Mouse (Mus musculus) stomach, embryonic 16.5 days (tissue): Measurements from ENCODE around the gene Gm9844. TPM values are rescaled to one million over a fixed set of nuclear protein-coding genes. Genes with fewer than 3 reads are reported as not detected.
"Not testable (repeated sequence)": the region's sequence is repeated elsewhere in the genome, so short reads cannot be mapped to it uniquely, and the experiment has no call there.

Experiments
- ATAC-seq: fragments of 200-750 bp; cut with Nextera tagmentation; 2 replicates; pipeline ENCODE4 v1.8.0; 2017; ENCODE audit warnings: moderate number of reproducible peaks, moderate TSS enrichment; ENCODE audit not compliant: insufficient read depth, low FRiP score
- H3K27ac ChIP-seq: fragments of 300-500 bp; sonication (generic); 2 replicates; pipeline ENCODE4 v1.5.1; 2014; ENCODE audit warnings: low read length
- H3K27me3 ChIP-seq: fragments of 300-500 bp; sonication (generic); 2 replicates; pipeline ENCODE4 v1.6.1; 2014; ENCODE audit warnings: low read length, control low read depth, mixed read lengths; ENCODE audit not compliant: control insufficient read depth, insufficient read depth
- H3K36me3 ChIP-seq: fragments of 300-500 bp; sonication (generic); 2 replicates; pipeline ENCODE4 v1.6.1; 2014; ENCODE audit warnings: low read length; ENCODE audit not compliant: control insufficient read depth, insufficient read depth
- H3K4me1 ChIP-seq: fragments of 300-500 bp; sonication (generic); 2 replicates; pipeline ENCODE4 v1.6.1; 2014; ENCODE audit warnings: low read length, control low read depth, mixed read lengths; ENCODE audit not compliant: control insufficient read depth, insufficient read depth
- H3K4me2 ChIP-seq: fragments of 300-500 bp; sonication (generic); 2 replicates; pipeline ENCODE4 v1.6.1; 2014; ENCODE audit warnings: low read depth, low read length, mixed read lengths
- H3K4me3 ChIP-seq: fragments of 300-500 bp; sonication (generic); replicated peaks from 2 replicates; pipeline ENCODE4 v1.5.1; 2014; ENCODE audit warnings: mild to moderate bottlenecking, low read length
- H3K9ac ChIP-seq: fragments of 300-500 bp; sonication (generic); 2 replicates; pipeline ENCODE4 v1.6.1; 2014; ENCODE audit warnings: low read length
- H3K9me3 ChIP-seq: fragments of 300-500 bp; sonication (generic); replicated peaks from 2 replicates; pipeline ENCODE4 v1.6.1; 2016; ENCODE audit warnings: low read length, control low read depth; ENCODE audit not compliant: control insufficient read depth
- WGBS: fragments of 180-500 bp; shearing (Covaris S2); extraction: QIAGEN DNeasy Blood & Tissue Kit; methylation state at CpG from one replicate; pipeline ENCODE4 v1.1.7; 2014; 5-methylcytosine and 5-hydroxymethylcytosine counted together
- polyA plus RNA-seq: library from polyadenylated mRNA; unstranded; fragments of >200 nt; fragmentation: Nextera tagmentation; extraction: Ambion mirVana; gene quantifications from 2 replicates; pipeline ENCODE4 v1.2.1, GENCODE M21; 2015

The Gm9844 gene
- polyA plus RNA-seq, 1 experiment from 2014 or later, result 11.4 TPM

- 85% methylated on average over 9 of the region's 9 CpGs for WGBS
Observed at GRCm38 (mm10) chr7:24845181-24845580, 16.8 kb upstream of the Gm9844 start.

GRCm38 (mm10) chr7:24845713-24846112 lies 16.3 kb upstream of the Gm9844 start:
- Histone ChIP-seq H3K36me3 (no peaks in the 10 kb centered on the region), H3K27me3 (no peaks in the 10 kb centered on the region), H3K27ac (no peak overlapping the region), H3K4me1 (peaks cover 2% of the 10 kb centered on the region; the same call in 1 of the 2 replicates), H3K4me2 (no peak overlapping the region), H3K9ac (no peak overlapping the region), H3K4me3 (no peak overlapping the region), H3K9me3 (no peaks in the 10 kb centered on the region)
- ATAC-seq, result no peak
- WGBS, result 5% methylated on average over 6 of the region's 6 CpGs

More at GRCm38 (mm10) chr7:24845181-24845580, 16.8 kb upstream of the Gm9844 start:
- Histone ChIP-seq H3K4me1 (no peaks in the 10 kb centered on the region), H3K9me3 (no peaks in the 10 kb centered on the region), H3K36me3 (no peaks in the 10 kb centered on the region), H3K27ac (no peak overlapping the region), H3K4me2 (no peak overlapping the region), H3K4me3 (no peak overlapping the region), H3K27me3 (no peaks in the 10 kb centered on the region), H3K9ac (no peak overlapping the region)
- ATAC-seq, result no peak

GRCm38 (mm10) chr7:24846576-24846975 lies 15.4 kb upstream of the Gm9844 start:
- not testable (repeated sequence) for ATAC-seq, H3K9me3 ChIP-seq, H3K27ac ChIP-seq, H3K4me1 ChIP-seq, H3K9ac ChIP-seq, H3K4me3 ChIP-seq, H3K4me2 ChIP-seq, H3K36me3 ChIP-seq, H3K27me3 ChIP-seq
- WGBS, result 30% methylated on average over 2 of the region's 2 CpGs

GRCm38 (mm10) chr7:24850162-24850561 lies 11.9 kb upstream of the Gm9844 start:
- no peaks in the 10 kb centered on the region for H3K9me3 ChIP-seq
- H3K36me3 ChIP-seq, result no peaks in the 10 kb centered on the region
- H3K4me3 ChIP-seq, result no peak overlapping the region
- H3K4me1 ChIP-seq, result peaks cover 10% of the 10 kb centered on the region; the same call in 1 of the 2 replicates
- no peak overlapping the region for H3K4me2 ChIP-seq
- no peak for ATAC-seq
- H3K27me3 ChIP-seq, result no peaks in the 10 kb centered on the region
- 15% methylated on average over 5 of the region's 5 CpGs for WGBS
- H3K9ac ChIP-seq, result no peak overlapping the region
- H3K27ac ChIP-seq, result no peak overlapping the region

GRCm38 (mm10) chr7:24850899-24851303 lies 11.1 kb upstream of the Gm9844 start:
- Histone ChIP-seq H3K4me3 (no peak overlapping the region), H3K27ac (no peak overlapping the region), H3K36me3 (no peaks in the 10 kb centered on the region), H3K27me3 (no peaks in the 10 kb centered on the region), H3K4me1 (peaks cover 10% of the 10 kb centered on the region; the same call in 1 of the 2 replicates), H3K9ac (no peak overlapping the region), H3K4me2 (no peak overlapping the region), H3K9me3 (no peaks in the 10 kb centered on the region)
- ATAC-seq, result peak; percentile 58; the same call in 1 of the 2 replicates
- WGBS, result 23% methylated on average over 6 of the region's 6 CpGs

- Histone ChIP-seq H3K27ac (no peak overlapping the region), H3K9ac (no peak overlapping the region), H3K4me3 (no peak overlapping the region), H3K36me3 (no peaks in the 10 kb centered on the region), H3K9me3 (no peaks in the 10 kb centered on the region), H3K4me1 (peaks cover 10% of the 10 kb centered on the region; the same call in 1 of the 2 replicates), H3K27me3 (no peaks in the 10 kb centered on the region), H3K4me2 (no peak overlapping the region)
- 69% methylated on average over 5 of the region's 5 CpGs for WGBS
- no peak for ATAC-seq
Observed at GRCm38 (mm10) chr7:24851596-24852325, 10.3 kb upstream of the Gm9844 start.

GRCm38 (mm10) chr7:24852557-24853232 lies 9.3 kb upstream of the Gm9844 start:
- no peaks in the 10 kb centered on the region for H3K27me3 ChIP-seq
- no peak overlapping the region for H3K4me2 ChIP-seq
- H3K9me3 ChIP-seq, result no peaks in the 10 kb centered on the region
- H3K9ac ChIP-seq, result no peak overlapping the region
- peak; percentile 75; the same call in 1 of the 2 replicates for ATAC-seq
- H3K36me3 ChIP-seq, result no peaks in the 10 kb centered on the region
- 77% methylated on average over 8 of the region's 8 CpGs for WGBS
- no peak overlapping the region for H3K4me3 ChIP-seq
- H3K27ac ChIP-seq, result no peak overlapping the region
- H3K4me1 ChIP-seq, result peaks cover 10% of the 10 kb centered on the region; the same call in 1 of the 2 replicates

GRCm38 (mm10) chr7:24853233-24853563 lies 8.8 kb upstream of the Gm9844 start:
- H3K27ac ChIP-seq, result no peak overlapping the region
- ATAC-seq, result no peak

GRCm38 (mm10) chr7:24853695-24854094 lies 8.3 kb upstream of the Gm9844 start:
- no peak for ATAC-seq
- no peaks in the 10 kb centered on the region for H3K9me3 ChIP-seq
- no peak overlapping the region for H3K4me3 ChIP-seq
- peaks cover 10% of the 10 kb centered on the region; the same call in 1 of the 2 replicates for H3K4me1 ChIP-seq
- H3K36me3 ChIP-seq, result no peaks in the 10 kb centered on the region
- no peak overlapping the region for H3K27ac ChIP-seq
- no peaks in the 10 kb centered on the region for H3K27me3 ChIP-seq
- WGBS, result 29% methylated on average over 7 of the region's 7 CpGs
- no peak overlapping the region; the same call in 1 of the 2 replicates for H3K9ac ChIP-seq
- no peak overlapping the region for H3K4me2 ChIP-seq

More at GRCm38 (mm10) chr7:24853233-24853563, 8.8 kb upstream of the Gm9844 start:
- Histone ChIP-seq H3K4me2 (no peak overlapping the region), H3K4me1 (peaks cover 10% of the 10 kb centered on the region; the same call in 1 of the 2 replicates), H3K9me3 (no peaks in the 10 kb centered on the region), H3K9ac (no peak overlapping the region), H3K4me3 (no peak overlapping the region), H3K36me3 (no peaks in the 10 kb centered on the region), H3K27me3 (no peaks in the 10 kb centered on the region)
